Mouse (Mus musculus) stomach, postnatal 0 days (tissue): ENCODE data around the gene Pan3.

Experiments used
- CTCF ChIP-seq: IDR thresholded peaks from 2 replicates; pipeline ENCODE4 v1.5.1; 2016; ENCODE audit warnings: antibody characterized with exemption, low read depth, mild to moderate bottlenecking, moderate library complexity
- EP300 ChIP-seq: optimal IDR thresholded peaks from 2 replicates; pipeline ENCODE3; 2016; ENCODE audit warnings: antibody characterized with exemption

- no peak for TF ChIP-seq CTCF
- no peak for TF ChIP-seq EP300
Measured at GRCm38 (mm10) chr5:147527788-147528187, 97.8 kb downstream of the Pan3 start.
